Mouse (Mus musculus) C2C12 (cell line): ENCODE results near the gene Lrch2.
A peak's percentile ranks its signal among the peaks of the same experiment; 100 is the strongest.

Experiments
- CEBPB ChIP-seq: IDR thresholded peaks from one replicate; pipeline ENCODE4 v1.6.1; 2011; ENCODE audit warnings: low read depth, mild to moderate bottlenecking, control low read depth, moderate library complexity
- CTCF ChIP-seq: IDR thresholded peaks from one replicate; pipeline ENCODE4 v1.5.1; 2011; ENCODE audit not compliant: control insufficient read depth, insufficient read depth, insufficient read length
- MAX ChIP-seq: IDR thresholded peaks from one replicate; pipeline ENCODE4 v1.6.1; 2011; ENCODE audit warnings: mild to moderate bottlenecking, control low read depth
- MYOD1 ChIP-seq: IDR thresholded peaks from one replicate; pipeline ENCODE4 v1.6.1; 2011; ENCODE audit warnings: low read depth; ENCODE audit not compliant: control insufficient read depth, insufficient read length
- MYOG ChIP-seq: IDR thresholded peaks from one replicate; pipeline ENCODE4 v1.6.1; 2011; ENCODE audit not compliant: control insufficient read depth, insufficient read length; ENCODE audit errors: extremely low read depth
- USF1 ChIP-seq: IDR thresholded peaks from one replicate; pipeline ENCODE4 v1.6.1; 2011; ENCODE audit warnings: low read depth, mild to moderate bottlenecking, control low read depth, moderate library complexity

DNA sequence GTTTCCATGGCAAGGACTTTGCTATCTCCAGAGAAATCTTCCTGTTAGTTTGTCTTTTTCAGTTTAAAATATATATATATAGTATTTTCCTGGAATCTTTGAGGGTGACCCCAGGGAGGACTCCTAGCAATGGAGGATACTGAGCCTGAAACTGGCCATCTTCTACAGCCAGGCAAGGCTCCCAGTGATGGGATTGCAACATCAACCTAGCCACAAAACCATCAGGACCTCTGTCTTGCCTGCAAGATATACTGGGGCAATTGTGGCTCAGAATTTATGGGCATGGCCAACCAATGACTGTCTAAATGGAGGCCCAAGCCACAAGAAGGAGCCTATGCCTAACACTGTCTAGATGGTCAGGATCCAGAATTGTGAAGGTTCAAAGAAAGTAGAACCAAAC lies 15.5 kb downstream of the Lrch2 start:
- TF ChIP-seq MAX (no peak), CEBPB (peak; percentile 79), CTCF (no peak), USF1 (no peak), MYOG (no peak), MYOD1 (no peak)
